Mouse (Mus musculus) limb, embryonic 14.5 days (tissue): ENCODE measurements around the gene A530084C06Rik. TPM values are rescaled to one million over a fixed set of nuclear protein-coding genes. Genes with fewer than 3 reads are reported as not detected.
A peak's percentile ranks its signal among the peaks of the same experiment; 100 is the strongest.

Experiments
- ATAC-seq: fragments of 200-750 bp; cut with Nextera tagmentation; 2 replicates; pipeline ENCODE4 v1.8.0; 2017; ENCODE audit warnings: low read depth, moderate number of reproducible peaks, moderate TSS enrichment; ENCODE audit not compliant: low FRiP score
- DNase-seq: peaks from one replicate; pipeline ENCODE4 v3.0.0-alpha.2; 2015; ENCODE audit warnings: low spot score
- H3K27ac ChIP-seq: fragments of 300-500 bp; sonication (generic); replicated peaks from 2 replicates; pipeline ENCODE4 v1.5.1; 2014; ENCODE audit warnings: low read depth, mild to moderate bottlenecking, low read length, moderate library complexity, mixed read lengths
- H3K27me3 ChIP-seq: fragments of 300-500 bp; sonication (generic); 2 replicates; pipeline ENCODE4 v1.6.1; 2014; ENCODE audit warnings: low read length, mixed read lengths; ENCODE audit not compliant: control insufficient read depth, insufficient read depth
- H3K36me3 ChIP-seq: fragments of 300-500 bp; sonication (generic); 2 replicates; pipeline ENCODE4 v1.6.1; 2014; ENCODE audit warnings: mild to moderate bottlenecking, low read length, moderate library complexity, mixed read lengths; ENCODE audit not compliant: control insufficient read depth, insufficient read depth
- H3K4me1 ChIP-seq: fragments of 300-500 bp; sonication (generic); 2 replicates; pipeline ENCODE4 v1.6.1; 2014; ENCODE audit warnings: antibody characterized with exemption, low read length, mixed read lengths; ENCODE audit not compliant: control insufficient read depth, insufficient read depth
- H3K4me2 ChIP-seq: fragments of 300-500 bp; sonication (generic); replicated peaks from 2 replicates; pipeline ENCODE4 v1.6.1; 2014; ENCODE audit warnings: low read depth, mild to moderate bottlenecking, low read length, moderate library complexity; ENCODE audit not compliant: severe bottlenecking
- H3K4me3 ChIP-seq: fragments of 300-500 bp; sonication (generic); replicated peaks from 2 replicates; pipeline ENCODE4 v1.5.1; 2014; ENCODE audit warnings: low read length
- H3K9ac ChIP-seq: fragments of 300-500 bp; sonication (generic); 2 replicates; pipeline ENCODE4 v1.6.1; 2014; ENCODE audit warnings: mild to moderate bottlenecking, low read depth, low read length, moderate library complexity; ENCODE audit not compliant: severe bottlenecking
- H3K9me3 ChIP-seq: fragments of 300-500 bp; sonication (generic); 2 replicates; pipeline ENCODE4 v1.6.1; 2016; ENCODE audit warnings: low read length; ENCODE audit not compliant: control insufficient read depth
- POLR2A ChIP-seq: fragments of 200-500 bp; IDR thresholded peaks from 2 replicates; pipeline ENCODE4 v1.8.0; 2012; ENCODE audit warnings: inconsistent platforms, mild to moderate bottlenecking, moderate library complexity, borderline replicate concordance; ENCODE audit not compliant: insufficient read depth, insufficient read length; ENCODE audit errors: extremely low read depth
- WGBS: fragments of 180-500 bp; shearing (Covaris S2); extraction: QIAGEN DNeasy Blood & Tissue Kit; methylation state at CpG from one replicate; pipeline ENCODE4 v1.1.7; 2014; 5-methylcytosine and 5-hydroxymethylcytosine counted together
- polyA plus RNA-seq, 2 experiments: library from polyadenylated mRNA; depleted of rRNA in 1 of 2; stranded (reverse) in 1 of 2; unstranded in 1 of 2; fragments of >200 nt; fragmentation: Nextera tagmentation in 1 of 2; extraction: Ambion mirVana in 1 of 2; gene quantifications; 2 replicates each; pipeline versions ENCODE4 v1.2.1 to v1.2.3; 2012 to 2014

Gene A530084C06Rik
- polyA plus RNA-seq, 2 experiments: 1.1 TPM; not detected in 1

DNA sequence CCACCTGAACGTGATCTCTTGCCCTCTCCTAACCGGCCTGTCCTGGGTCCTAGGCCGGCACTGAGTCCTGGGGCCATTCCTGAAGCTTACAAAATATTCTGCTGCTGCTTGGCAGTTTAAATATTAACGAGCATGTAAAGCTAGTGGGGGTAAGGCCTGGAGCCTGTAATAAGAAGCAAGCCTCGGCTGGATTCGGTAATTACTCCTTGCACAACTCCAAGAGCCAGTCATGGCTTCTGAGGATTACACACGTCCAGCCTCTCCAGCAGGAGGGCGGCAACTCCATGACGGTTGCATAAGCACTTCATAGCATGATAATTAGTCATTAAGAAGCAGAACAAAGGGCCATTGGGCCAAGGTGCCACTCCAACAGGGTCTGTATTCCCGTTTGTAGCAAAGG, 19.3 kb upstream of the A530084C06Rik start:
- TF ChIP-seq POLR2A: no peak
- 19% methylated on average over 10 of the region's 10 CpGs for WGBS
- Histone ChIP-seq H3K4me2 (no peak overlapping the region), H3K27me3 (no peaks in the 10 kb centered on the region; the same call in 1 of the 2 replicates), H3K4me1 (peaks cover 9% of the 10 kb centered on the region), H3K27ac (no peak overlapping the region), H3K9me3 (no peaks in the 10 kb centered on the region), H3K36me3 (no peaks in the 10 kb centered on the region), H3K9ac (no peak overlapping the region), H3K4me3 (no peak overlapping the region)
- DNase-seq: peak; percentile 44
- no peak for ATAC-seq

- 17% methylated on average over 6 of the region's 6 CpGs for WGBS
Observed at GRCm38 (mm10) chr13:31577576-31577975, 18.4 kb upstream of the A530084C06Rik start.

DNA sequence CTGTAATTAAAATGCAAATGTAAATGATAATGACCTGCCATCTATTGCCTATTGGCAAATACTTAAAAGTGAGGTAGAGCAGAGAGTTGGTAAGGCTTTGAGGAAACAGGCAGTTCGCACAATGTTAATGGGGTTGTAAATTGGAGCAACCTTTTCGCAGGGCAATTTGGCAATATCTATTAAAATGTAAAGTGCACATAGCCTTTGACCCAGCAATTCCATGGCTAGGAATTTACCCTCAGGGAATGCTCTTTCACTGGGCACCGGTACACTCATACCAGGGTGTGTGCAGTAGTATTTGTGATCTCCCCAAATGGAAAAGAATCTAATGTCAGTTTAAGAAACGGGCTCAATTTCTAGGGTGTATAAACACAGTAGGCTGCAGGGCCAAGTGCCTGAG, 17.6 kb upstream of the A530084C06Rik start:
- ATAC-seq (no peak), DNase-seq (no peak)
- H3K4me2 ChIP-seq: no peak overlapping the region
- H3K4me1 ChIP-seq: peaks cover 9% of the 10 kb centered on the region
- H3K4me3 ChIP-seq: no peak overlapping the region
- no peaks in the 10 kb centered on the region for H3K9me3 ChIP-seq
- no peaks in the 10 kb centered on the region for H3K36me3 ChIP-seq
- 16% methylated on average over 4 of the region's 4 CpGs for WGBS
- H3K9ac ChIP-seq: no peak overlapping the region
- TF ChIP-seq POLR2A: no peak
- no peaks in the 10 kb centered on the region; the same call in 1 of the 2 replicates for H3K27me3 ChIP-seq
- no peak overlapping the region for H3K27ac ChIP-seq

More at GRCm38 (mm10) chr13:31577576-31577975, 18.4 kb upstream of the A530084C06Rik start:
- H3K27me3 ChIP-seq: no peaks in the 10 kb centered on the region; the same call in 1 of the 2 replicates
- H3K27ac ChIP-seq: no peak overlapping the region
- DNase-seq (no peak), ATAC-seq (no peak)
- no peak for TF ChIP-seq POLR2A
- H3K36me3 ChIP-seq: no peaks in the 10 kb centered on the region
- no peak overlapping the region for H3K4me2 ChIP-seq
- no peak overlapping the region for H3K4me3 ChIP-seq
- no peaks in the 10 kb centered on the region for H3K9me3 ChIP-seq
- peaks cover 9% of the 10 kb centered on the region for H3K4me1 ChIP-seq
- no peak overlapping the region for H3K9ac ChIP-seq

DNA sequence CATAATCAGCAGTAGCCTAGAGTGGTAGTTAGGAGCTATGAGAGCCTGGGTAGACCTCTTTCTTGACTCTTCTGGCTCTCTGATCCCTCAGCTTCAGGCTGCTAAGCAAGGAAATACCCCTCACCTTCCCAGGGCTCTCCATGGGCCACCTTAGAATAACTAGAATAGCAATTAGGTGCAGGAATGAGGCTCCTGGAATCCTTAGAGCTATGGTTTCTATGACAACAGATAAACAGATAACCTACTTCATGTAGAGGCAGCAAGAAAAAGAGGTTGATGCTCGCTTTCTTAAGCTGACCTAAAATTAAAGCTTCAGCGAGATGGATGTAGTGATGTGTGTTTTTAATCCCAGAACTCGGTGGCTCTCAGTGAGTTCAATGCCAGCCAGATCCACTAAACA, 15.5 kb upstream of the A530084C06Rik start:
- no peak overlapping the region for H3K4me2 ChIP-seq
- H3K9ac ChIP-seq: no peak overlapping the region
- H3K27ac ChIP-seq: no peak overlapping the region
- no peaks in the 10 kb centered on the region for H3K9me3 ChIP-seq
- DNase-seq (no peak), ATAC-seq (no peak)
- peaks cover 9% of the 10 kb centered on the region for H3K4me1 ChIP-seq
- TF ChIP-seq POLR2A: no peak
- H3K4me3 ChIP-seq: no peak overlapping the region
- H3K27me3 ChIP-seq: no peaks in the 10 kb centered on the region; the same call in 1 of the 2 replicates
- no peaks in the 10 kb centered on the region for H3K36me3 ChIP-seq
- 72% methylated on average over 3 of the region's 3 CpGs for WGBS

DNA sequence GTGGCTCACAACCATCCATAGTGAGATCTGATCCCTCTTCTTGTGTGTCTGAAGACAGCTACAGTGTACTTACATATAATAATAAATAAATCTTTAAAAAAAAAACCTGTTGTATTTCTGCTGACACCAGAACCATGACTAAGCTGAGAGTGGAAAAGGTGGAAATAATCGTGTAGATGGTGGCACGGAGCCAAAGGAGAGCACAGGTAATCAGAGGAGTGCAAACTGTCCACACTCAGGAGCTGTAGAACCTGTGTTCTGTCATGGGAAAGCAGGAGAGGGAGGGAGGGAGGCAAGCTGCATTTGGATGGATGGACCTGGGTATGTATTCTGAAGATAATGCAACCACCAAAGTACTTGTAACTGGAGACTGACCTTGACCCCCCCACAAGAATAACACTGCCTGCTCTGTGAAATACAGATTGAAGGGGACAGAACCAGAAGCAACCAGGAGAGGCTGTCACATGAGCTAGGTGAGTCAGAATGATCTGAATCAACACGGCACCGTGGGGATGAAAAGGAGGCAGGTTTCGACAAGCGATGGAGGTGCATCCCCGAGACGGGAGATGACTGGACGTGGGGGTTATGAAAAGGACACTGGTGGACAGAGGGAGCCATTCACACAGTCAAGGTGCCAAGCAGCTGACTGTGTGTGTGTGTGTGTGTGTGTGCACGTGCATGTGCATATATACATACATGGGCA, 13.8 kb upstream of the A530084C06Rik start:
- Histone ChIP-seq H3K4me2 (no peak overlapping the region), H3K9me3 (no peaks in the 10 kb centered on the region), H3K9ac (no peak overlapping the region), H3K4me3 (no peak overlapping the region), H3K36me3 (no peaks in the 10 kb centered on the region), H3K27ac (no peak overlapping the region), H3K27me3 (peaks cover under 1% of the 10 kb centered on the region; the same call in 1 of the 2 replicates), H3K4me1 (peaks cover 5% of the 10 kb centered on the region)
- no peak for TF ChIP-seq POLR2A
- ATAC-seq (no peak), DNase-seq (no peak)
- 78% methylated on average over 10 of the region's 10 CpGs for WGBS
